Mouse (Mus musculus) neural tube, embryonic 12.5 days (tissue): ENCODE measurements at regions not wholly inside any gene's neighbourhood (a gene's known extent, or its start where the extent isn't known, plus 50 kb on each side); places are given as distances from the start of the nearest gene placed in this dataset.
"Not testable (repeated sequence)": the region's sequence is repeated elsewhere in the genome, so short reads cannot be mapped to it uniquely, and the experiment has no call there.

Experiments used
- ATAC-seq: fragments of 200-750 bp; cut with Nextera tagmentation; 2 replicates; pipeline ENCODE4 v1.8.0; 2017; ENCODE audit warnings: low read depth, mild to moderate bottlenecking, moderate TSS enrichment, moderate library complexity; ENCODE audit not compliant: low FRiP score
- H3K27ac ChIP-seq: fragments of 300-500 bp; sonication (generic); 2 replicates; pipeline ENCODE4 v1.5.1; 2016
- H3K27me3 ChIP-seq: fragments of 300-500 bp; sonication (generic); replicated peaks from 2 replicates; pipeline ENCODE4 v1.6.1; 2016; ENCODE audit warnings: mild to moderate bottlenecking
- H3K36me3 ChIP-seq: fragments of 300-500 bp; sonication (generic); 2 replicates; pipeline ENCODE4 v1.6.1; 2016; ENCODE audit warnings: mild to moderate bottlenecking
- H3K4me1 ChIP-seq: fragments of 300-500 bp; sonication (generic); 2 replicates; pipeline ENCODE4 v1.6.1; 2016
- H3K4me2 ChIP-seq: fragments of 300-500 bp; sonication (generic); replicated peaks from 2 replicates; pipeline ENCODE4 v1.6.1; 2016; ENCODE audit warnings: mild to moderate bottlenecking
- H3K4me3 ChIP-seq: fragments of 300-500 bp; sonication (generic); 2 replicates; pipeline ENCODE4 v1.5.1; 2016
- H3K9ac ChIP-seq: fragments of 300-500 bp; sonication (generic); 2 replicates; pipeline ENCODE4 v1.6.1; 2016; ENCODE audit warnings: mild to moderate bottlenecking
- H3K9me3 ChIP-seq: fragments of 300-500 bp; sonication (generic); 2 replicates; pipeline ENCODE4 v1.6.1; 2016; ENCODE audit warnings: mild to moderate bottlenecking
- WGBS: fragments of 180-500 bp; shearing (Covaris S2); methylation state at CpG from one replicate; pipeline ENCODE4 v1.1.7; 2016; 5-methylcytosine and 5-hydroxymethylcytosine counted together

GRCm38 (mm10) chr15:92973651-92974229, 301.2 kb downstream of the Gxylt1 start:
- no peak for ATAC-seq
- no peaks in the 10 kb centered on the region for H3K36me3 ChIP-seq
- H3K9me3 ChIP-seq: no peaks in the 10 kb centered on the region
- H3K4me2 ChIP-seq: no peak overlapping the region
- H3K27me3 ChIP-seq: no peaks in the 10 kb centered on the region
- H3K9ac ChIP-seq: no peak overlapping the region
- H3K4me3 ChIP-seq: no peak overlapping the region
- WGBS: 80% methylated on average over 9 of the region's 9 CpGs
- H3K4me1 ChIP-seq: no peaks in the 10 kb centered on the region
- H3K27ac ChIP-seq: no peak overlapping the region

GRCm38 (mm10) chr15:92965556-92965955, 309.4 kb downstream of the Gxylt1 start:
- 93% methylated on average over 1 of the region's 1 CpGs for WGBS
- ATAC-seq: no peak
- no peaks in the 10 kb centered on the region for H3K36me3 ChIP-seq
- no peaks in the 10 kb centered on the region for H3K4me1 ChIP-seq
- no peak overlapping the region for H3K9ac ChIP-seq
- H3K27ac ChIP-seq: no peak overlapping the region
- H3K9me3 ChIP-seq: no peaks in the 10 kb centered on the region
- H3K4me2 ChIP-seq: no peak overlapping the region
- no peaks in the 10 kb centered on the region for H3K27me3 ChIP-seq
- no peak overlapping the region for H3K4me3 ChIP-seq

- Histone ChIP-seq H3K4me3 (no peak overlapping the region), H3K27ac (no peak overlapping the region), H3K27me3 (no peaks in the 10 kb centered on the region), H3K9me3 (no peaks in the 10 kb centered on the region), H3K4me2 (no peak overlapping the region), H3K36me3 (no peaks in the 10 kb centered on the region), H3K4me1 (no peaks in the 10 kb centered on the region), H3K9ac (no peak overlapping the region)
- ATAC-seq: no peak
- 79% methylated on average over 3 of the region's 3 CpGs for WGBS
Observed at GRCm38 (mm10) chr15:92964901-92965300, 310.1 kb downstream of the Gxylt1 start.

DNA sequence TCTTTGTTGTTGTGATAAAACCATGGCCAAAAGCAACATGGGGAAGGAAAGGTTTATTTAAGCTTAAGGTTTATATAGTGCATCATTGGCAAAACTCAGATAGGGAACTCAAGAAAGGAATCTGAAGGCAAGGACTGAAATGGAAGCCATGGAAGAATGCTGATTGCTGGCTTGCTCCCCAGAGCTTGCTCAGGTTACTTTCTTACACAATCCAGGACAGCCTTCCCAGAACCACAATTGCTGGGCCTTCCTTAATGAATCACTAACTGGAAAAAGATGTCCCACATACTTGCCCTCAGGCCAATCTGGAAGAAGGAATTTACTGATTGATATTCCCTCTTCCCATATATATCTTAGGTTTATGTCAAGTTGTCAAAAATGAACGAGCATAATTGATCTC, 310.8 kb downstream of the Gxylt1 start:
- Histone ChIP-seq H3K36me3 (no peaks in the 10 kb centered on the region), H3K4me3 (no peak overlapping the region), H3K4me1 (no peaks in the 10 kb centered on the region), H3K9me3 (no peaks in the 10 kb centered on the region), H3K9ac (no peak overlapping the region), H3K27ac (no peak overlapping the region), H3K27me3 (no peaks in the 10 kb centered on the region), H3K4me2 (no peak overlapping the region)
- 78% methylated on average over 1 of the region's 1 CpGs for WGBS
- no peak for ATAC-seq

- whole genome bisulfite sequencing: 85% methylated on average over 3 of the region's 3 CpGs
- H3K9ac ChIP-seq, H3K27ac ChIP-seq: not testable (repeated sequence)
Observed at GRCm38 (mm10) chr15:92950912-92951311, 324.1 kb downstream of the Gxylt1 start.

GRCm38 (mm10) chr15:92946216-92946615, 328.8 kb downstream of the Gxylt1 start:
- Histone ChIP-seq H3K27me3 (no peaks in the 10 kb centered on the region), H3K9ac (no peak overlapping the region), H3K4me2 (no peak overlapping the region), H3K4me1 (no peaks in the 10 kb centered on the region), H3K36me3 (no peaks in the 10 kb centered on the region), H3K27ac (no peak overlapping the region), H3K4me3 (no peak overlapping the region), H3K9me3 (no peaks in the 10 kb centered on the region)
- WGBS: 73% methylated on average over 5 of the region's 5 CpGs
- ATAC-seq: no peak

More at GRCm38 (mm10) chr15:92950912-92951311, 324.1 kb downstream of the Gxylt1 start:
- not testable (repeated sequence) for H3K4me2 ChIP-seq, H3K4me1 ChIP-seq, H3K36me3 ChIP-seq, H3K4me3 ChIP-seq, H3K9me3 ChIP-seq, ATAC-seq, H3K27me3 ChIP-seq

- Histone ChIP-seq H3K4me2 (no peak overlapping the region), H3K27me3 (no peaks in the 10 kb centered on the region), H3K36me3 (no peaks in the 10 kb centered on the region), H3K27ac (no peak overlapping the region), H3K9ac (no peak overlapping the region), H3K4me3 (no peak overlapping the region), H3K9me3 (no peaks in the 10 kb centered on the region), H3K4me1 (no peaks in the 10 kb centered on the region)
- no peak for ATAC-seq
- 63% methylated on average over 8 of the region's 8 CpGs for WGBS
Observed at GRCm38 (mm10) chr15:92903821-92904220, 371.2 kb downstream of the Gxylt1 start.

- no peaks in the 10 kb centered on the region for H3K4me1 ChIP-seq
- no peak overlapping the region for H3K9ac ChIP-seq
- H3K27me3 ChIP-seq: no peaks in the 10 kb centered on the region
- H3K27ac ChIP-seq: no peak overlapping the region
- no peak for ATAC-seq
- no peak overlapping the region for H3K4me2 ChIP-seq
- 92% methylated on average over 7 of the region's 7 CpGs for WGBS
- no peaks in the 10 kb centered on the region for H3K9me3 ChIP-seq
- no peaks in the 10 kb centered on the region for H3K36me3 ChIP-seq
- H3K4me3 ChIP-seq: no peak overlapping the region
Observed at GRCm38 (mm10) chr15:92897277-92897676, 377.7 kb downstream of the Gxylt1 start.

- 74% methylated on average over 4 of the region's 4 CpGs for WGBS
- Histone ChIP-seq H3K9me3 (no peaks in the 10 kb centered on the region), H3K27ac (no peak overlapping the region), H3K36me3 (no peaks in the 10 kb centered on the region), H3K27me3 (no peaks in the 10 kb centered on the region), H3K4me1 (no peaks in the 10 kb centered on the region), H3K4me3 (no peak overlapping the region), H3K4me2 (no peak overlapping the region), H3K9ac (no peak overlapping the region)
- ATAC-seq: no peak
Observed at GRCm38 (mm10) chr15:92895836-92896235, 379.1 kb downstream of the Gxylt1 start.

GRCm38 (mm10) chr15:92876438-92876837, 398.5 kb downstream of the Gxylt1 start:
- 81% methylated on average over 5 of the region's 5 CpGs for WGBS

GRCm38 (mm10) chr15:92864106-92864505, 410.9 kb downstream of the Gxylt1 start:
- no peaks in the 10 kb centered on the region for H3K36me3 ChIP-seq
- 77% methylated on average over 5 of the region's 5 CpGs for WGBS
- no peak for ATAC-seq
- H3K4me1 ChIP-seq: no peaks in the 10 kb centered on the region
- H3K27ac ChIP-seq: no peak overlapping the region
- no peaks in the 10 kb centered on the region for H3K27me3 ChIP-seq
- no peak overlapping the region for H3K4me2 ChIP-seq
- no peaks in the 10 kb centered on the region for H3K9me3 ChIP-seq
- no peak overlapping the region for H3K4me3 ChIP-seq
- H3K9ac ChIP-seq: no peak overlapping the region

More at GRCm38 (mm10) chr15:92876438-92876837, 398.5 kb downstream of the Gxylt1 start:
- Histone ChIP-seq H3K36me3 (no peaks in the 10 kb centered on the region), H3K9ac (no peak overlapping the region), H3K9me3 (no peaks in the 10 kb centered on the region), H3K4me2 (no peak overlapping the region), H3K4me1 (no peaks in the 10 kb centered on the region), H3K27ac (no peak overlapping the region), H3K4me3 (no peak overlapping the region), H3K27me3 (no peaks in the 10 kb centered on the region)
- ATAC-seq: no peak

GRCm38 (mm10) chr15:92850854-92851253, 424.1 kb downstream of the Gxylt1 start:
- Histone ChIP-seq H3K27me3 (no peaks in the 10 kb centered on the region), H3K27ac (no peak overlapping the region), H3K4me1 (no peaks in the 10 kb centered on the region), H3K9ac (no peak overlapping the region), H3K9me3 (no peaks in the 10 kb centered on the region), H3K36me3 (no peaks in the 10 kb centered on the region), H3K4me3 (no peak overlapping the region), H3K4me2 (no peak overlapping the region)
- 71% methylated on average over 5 of the region's 5 CpGs for WGBS
- ATAC-seq: no peak

DNA sequence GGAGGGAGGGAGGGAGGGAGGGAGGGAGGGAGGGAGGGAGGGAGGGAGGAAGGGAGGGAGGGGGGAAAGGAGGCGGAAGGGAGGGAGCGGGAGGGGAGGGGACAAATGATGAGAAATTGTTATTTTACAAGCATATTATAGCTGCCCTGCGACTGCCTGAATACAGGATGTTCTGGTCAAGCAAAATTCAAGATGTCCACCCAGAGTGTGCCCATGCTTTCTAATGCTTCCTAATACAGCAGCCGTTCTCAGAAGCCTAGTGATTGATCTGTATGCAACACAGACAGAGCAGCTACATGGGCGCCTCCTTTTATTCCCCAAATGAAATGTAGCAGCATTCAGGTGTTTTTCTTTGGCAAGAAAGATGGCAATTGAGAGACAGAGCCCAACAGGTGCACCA, 434.9 kb downstream of the Gxylt1 start:
- no peaks in the 10 kb centered on the region for H3K4me1 ChIP-seq
- no peak overlapping the region for H3K9ac ChIP-seq
- H3K9me3 ChIP-seq: no peaks in the 10 kb centered on the region
- no peak overlapping the region for H3K27ac ChIP-seq
- no peak overlapping the region for H3K4me3 ChIP-seq
- no peak for ATAC-seq
- H3K4me2 ChIP-seq: no peak overlapping the region
- 75% methylated on average over 5 of the region's 5 CpGs for WGBS
- no peaks in the 10 kb centered on the region for H3K27me3 ChIP-seq
- H3K36me3 ChIP-seq: no peaks in the 10 kb centered on the region
